Mouse (Mus musculus) gastrocnemius, postnatal 10 days (tissue): ENCODE results near the gene Fat2. TPM values are rescaled to one million over a fixed set of nuclear protein-coding genes. Genes with fewer than 3 reads are reported as not detected.

Experiments
- DNase-seq: peaks from one replicate; pipeline ENCODE4 v3.0.0; 2021; ENCODE audit warnings: mixed read lengths
- total RNA-seq, 2 experiments: library from RNA; stranded (reverse); gene quantifications; 2 replicates each; pipeline ENCODE4 v1.2.3; 2021

Gene Fat2
- total RNA-seq, 2 experiments from 2014 or later: 0.14 to 0.26 TPM

GRCm38 (mm10) chr11:55239496-55239895 is 96.9 kb downstream of the Fat2 start:
- no peak for DNase-seq

GRCm38 (mm10) chr11:55236815-55237214 is 99.5 kb downstream of the Fat2 start:
- DNase-seq: no peak

GRCm38 (mm10) chr11:55234791-55235190 is 101.6 kb downstream of the Fat2 start:
- DNase-seq: no peak

GRCm38 (mm10) chr11:55234288-55234687 is 102.1 kb downstream of the Fat2 start:
- DNase-seq: no peak

- no peak for DNase-seq
Measured at GRCm38 (mm10) chr11:55231034-55231433, 105.3 kb downstream of the Fat2 start.

- no peak for DNase-seq
Measured at GRCm38 (mm10) chr11:55221306-55221705, 115.1 kb downstream of the Fat2 start.

- DNase-seq: no peak
Measured at GRCm38 (mm10) chr11:55218473-55218872, 117.9 kb downstream of the Fat2 start.

- no peak for DNase-seq
Measured at GRCm38 (mm10) chr11:55217880-55218279, 118.5 kb downstream of the Fat2 start.

GRCm38 (mm10) chr11:55217418-55217817 is 118.9 kb downstream of the Fat2 start:
- DNase-seq: no peak

- DNase-seq: no peak
Measured at GRCm38 (mm10) chr11:55216830-55217229, 119.5 kb downstream of the Fat2 start.

- no peak for DNase-seq
Measured at GRCm38 (mm10) chr11:55216061-55216460, 120.3 kb downstream of the Fat2 start.

GRCm38 (mm10) chr11:55214978-55215377 is 121.4 kb downstream of the Fat2 start:
- DNase-seq: no peak

- peak; percentile 29 for DNase-seq
Measured at GRCm38 (mm10) chr11:55214161-55214560, 122.2 kb downstream of the Fat2 start.

GRCm38 (mm10) chr11:55213518-55213917 is 122.8 kb downstream of the Fat2 start:
- DNase-seq: no peak

- DNase-seq: no peak
Measured at GRCm38 (mm10) chr11:55209626-55210353, 126.6 kb downstream of the Fat2 start.

GRCm38 (mm10) chr11:55209032-55209431 is 127.3 kb downstream of the Fat2 start:
- no peak for DNase-seq

GRCm38 (mm10) chr11:55208001-55208690 is 128.2 kb downstream of the Fat2 start:
- no peak for DNase-seq

GRCm38 (mm10) chr11:55204602-55205001 is 131.8 kb downstream of the Fat2 start:
- peak; percentile 29 for DNase-seq

GRCm38 (mm10) chr11:55204159-55204596 is 132.2 kb downstream of the Fat2 start, which contains the start of gene Slc36a1:
Slc36a1 (plus strand) TSS chr11:55204350.
- DNase-seq: peak; percentile 100
